Mouse (Mus musculus) megakaryocyte, embryonic 14.5 days (primary cell): ENCODE results near the gene Pigc.

ENCODE experiments used
- FLI1 ChIP-seq: IDR thresholded peaks from 2 replicates; pipeline ENCODE4 v1.6.1; 2012; ENCODE audit warnings: low read length, inconsistent platforms, mixed read lengths
- GATA1 ChIP-seq: IDR thresholded peaks from 3 replicates; pipeline ENCODE4 v1.6.1; 2012; ENCODE audit warnings: mixed read lengths, low read length, inconsistent platforms, borderline replicate concordance

DNA sequence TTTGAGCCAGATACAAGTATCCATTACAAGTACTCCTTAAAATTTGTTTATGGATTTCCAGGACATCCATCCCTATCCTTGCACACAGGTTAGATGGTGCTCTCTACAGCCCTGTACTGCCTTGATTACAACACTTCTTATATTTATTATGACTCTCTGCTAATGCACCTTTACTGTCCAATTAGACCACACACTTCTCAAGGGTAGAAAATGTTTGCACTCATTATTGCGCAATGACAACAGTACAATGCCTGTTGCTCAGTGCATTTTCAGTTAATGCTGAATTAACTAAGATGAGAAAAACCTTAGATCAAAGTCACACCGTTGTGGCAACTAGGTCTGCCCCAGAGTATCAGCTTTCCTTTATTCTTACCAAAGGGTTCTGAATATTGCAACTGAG is 41.0 kb upstream of the Pigc start:
- TF ChIP-seq GATA1: no peak
- TF ChIP-seq FLI1: no peak
